Comparison of ENCODE assay signal across 16 mouse cellular contexts in genomic region chr11:61225511-61225910, GRCm38 (mm10). TPM values are rescaled to one million over a fixed set of nuclear protein-coding genes. Genes with fewer than 3 reads are reported as not detected.
DNase-seq lines count a peak whose midpoint lies in the region; ATAC-seq and TF ChIP-seq lines count a peak whose summit lies in the region.
"Had no signal": no experiment of that assay in that cellular context is flagged by ENCODE, and none has a peak within 500 bp of the region (broad histone marks: within the 10 kb centered on the region; RNA-seq: fewer than 3 reads in every experiment).

No protein-coding gene starts in this region.

- H3K4me3 ChIP-seq in heart, embryonic 10.5 days, result no peak overlapping the region
- H3K4me3 ChIP-seq in heart, embryonic 12.5 days, result no peak overlapping the region
- no peak overlapping the region for H3K4me3 ChIP-seq in stomach, postnatal 0 days (ENCODE audit: low read depth, low read length)
- H3K4me3 ChIP-seq in liver, postnatal 0 days (ENCODE audit: low read depth, low read length), result no peak overlapping the region
- H3K4me3 ChIP-seq: kidney, embryonic 15.5 days; limb, embryonic 12.5 days; liver, embryonic 13.5 days; neural tube, embryonic 13.5 days had no signal

- no peak for TF ChIP-seq EP300 in stomach, postnatal 0 days (optimal IDR thresholded peaks at IDR 0.05)
- TF ChIP-seq EP300 in liver, postnatal 0 days (IDR thresholded peaks at IDR 0.05; ENCODE audit: low read depth), result no peak

- no peak for ATAC-seq in heart, embryonic 12.5 days (ENCODE audit: insufficient number of reproducible peaks, low FRiP score)
- ATAC-seq in stomach, postnatal 0 days (ENCODE audit: low FRiP score, low TSS enrichment), result peak; percentile 38; the same call in 1 of the 2 replicates
- ATAC-seq in liver, postnatal 0 days, result no peak; the same call in 1 of the 2 replicates

- H3K27ac ChIP-seq in heart, embryonic 10.5 days, result 0 out of 2 replicates have a peak overlapping the region, but pooled peaks have one; percentile 29
- no peak overlapping the region for H3K27ac ChIP-seq in heart, embryonic 12.5 days (ENCODE audit: poor library complexity, severe bottlenecking)
- H3K27ac ChIP-seq in stomach, postnatal 0 days (replicated peaks), result peak overlapping the region; percentile 56; the same call in 1 of the 2 replicates
- H3K27ac ChIP-seq in liver, postnatal 0 days (ENCODE audit: low read depth), result no peak overlapping the region
- H3K27ac ChIP-seq: kidney, embryonic 15.5 days; limb, embryonic 12.5 days; liver, embryonic 13.5 days; neural tube, embryonic 13.5 days had no signal

- H3K36me3 ChIP-seq in heart, embryonic 10.5 days, result no peaks in the 10 kb centered on the region
- H3K36me3 ChIP-seq in heart, embryonic 12.5 days, result no peaks in the 10 kb centered on the region
- H3K36me3 ChIP-seq in stomach, postnatal 0 days (ENCODE audit: control insufficient read depth, insufficient read depth, low read length), result no peaks in the 10 kb centered on the region
- no peaks in the 10 kb centered on the region for H3K36me3 ChIP-seq in liver, postnatal 0 days (replicated peaks; ENCODE audit: insufficient read depth, low read length)
- H3K36me3 ChIP-seq: kidney, embryonic 15.5 days; limb, embryonic 12.5 days; liver, embryonic 13.5 days; neural tube, embryonic 13.5 days had no signal

- 80% methylated on average over 4 of the region's 4 CpGs for WGBS in heart, embryonic 10.5 days
- 71% methylated on average over 4 of the region's 4 CpGs for WGBS in heart, embryonic 12.5 days
- 58% methylated on average over 4 of the region's 4 CpGs for WGBS in stomach, postnatal 0 days
- 63% methylated on average over 4 of the region's 4 CpGs for WGBS in liver, postnatal 0 days (ENCODE audit: insufficient replicate concordance)

- H3K4me1 ChIP-seq in heart, embryonic 10.5 days, result peaks cover 32% of the 10 kb centered on the region
- H3K4me1 ChIP-seq in heart, embryonic 12.5 days (replicated peaks), result peaks cover 36% of the 10 kb centered on the region
- H3K4me1 ChIP-seq in stomach, postnatal 0 days (replicated peaks; ENCODE audit: control insufficient read depth, insufficient read depth), result peaks cover 4% of the 10 kb centered on the region; the same call in 1 of the 2 replicates
- peaks cover 9% of the 10 kb centered on the region; the same call in 1 of the 2 replicates for H3K4me1 ChIP-seq in liver, postnatal 0 days (ENCODE audit: insufficient read depth)
- H3K4me1 ChIP-seq: kidney, embryonic 15.5 days; limb, embryonic 12.5 days; neural tube, embryonic 13.5 days had no signal

- DNase-seq in cerebellum, adult 9-10 months, result peak; percentile 61
- no peak for DNase-seq in cerebellum, adult 11-12 months
- DNase-seq in heart, embryonic 10.5 days (ENCODE audit: low spot score), result no peak
- peak; percentile 34 for DNase-seq in lung, postnatal 36 days
- DNase-seq in lung, postnatal 4 days, result no peak
- DNase-seq in stomach, postnatal 0 days (ENCODE audit: low spot score), result peak; percentile 45
- DNase-seq in liver, postnatal 0 days, result no peak
- DNase-seq: adrenal gland, postnatal 10 days; embryo, embryonic 11 days; liver, embryonic 13.5 days had no signal

- no peak for TF ChIP-seq CTCF in stomach, postnatal 0 days (IDR thresholded peaks at IDR 0.05; ENCODE audit: low read depth)
- no peak for TF ChIP-seq CTCF in liver, postnatal 0 days (IDR thresholded peaks at IDR 0.05; ENCODE audit: low read depth)

- no peaks in the 10 kb centered on the region for H3K27me3 ChIP-seq in heart, embryonic 10.5 days (ENCODE audit: insufficient read depth, poor library complexity, severe bottlenecking)
- H3K27me3 ChIP-seq in heart, embryonic 12.5 days (replicated peaks), result no peaks in the 10 kb centered on the region; the same call in 1 of the 2 replicates
- H3K27me3 ChIP-seq in stomach, postnatal 0 days (ENCODE audit: control insufficient read depth, insufficient read depth, low read length), result no peaks in the 10 kb centered on the region
- H3K27me3 ChIP-seq in liver, postnatal 0 days (ENCODE audit: insufficient read depth, low read length), result no peaks in the 10 kb centered on the region
- H3K27me3 ChIP-seq: kidney, embryonic 15.5 days; limb, embryonic 12.5 days; liver, embryonic 13.5 days; neural tube, embryonic 13.5 days had no signal

- no peaks in the 10 kb centered on the region for H3K9me3 ChIP-seq in heart, embryonic 10.5 days
- no peaks in the 10 kb centered on the region for H3K9me3 ChIP-seq in heart, embryonic 12.5 days (replicated peaks)
- H3K9me3 ChIP-seq in stomach, postnatal 0 days (ENCODE audit: control insufficient read depth, low read length), result no peaks in the 10 kb centered on the region
- no peaks in the 10 kb centered on the region for H3K9me3 ChIP-seq in liver, postnatal 0 days (ENCODE audit: low read length)
- H3K9me3 ChIP-seq: kidney, embryonic 15.5 days; limb, embryonic 12.5 days; liver, embryonic 13.5 days; neural tube, embryonic 13.5 days had no signal

- H3K4me2 ChIP-seq in heart, embryonic 12.5 days, result no peak overlapping the region
- H3K4me2 ChIP-seq in stomach, postnatal 0 days (replicated peaks; ENCODE audit: low read depth), result no peak overlapping the region
- no peak overlapping the region for H3K4me2 ChIP-seq in liver, postnatal 0 days (ENCODE audit: low read depth, low read length)
- H3K4me2 ChIP-seq: kidney, embryonic 15.5 days; limb, embryonic 12.5 days; liver, embryonic 13.5 days; midbrain, embryonic 11.5 days; neural tube, embryonic 13.5 days had no signal

- no peak overlapping the region for H3K9ac ChIP-seq in heart, embryonic 12.5 days
- H3K9ac ChIP-seq in stomach, postnatal 0 days (ENCODE audit: low read length), result no peak overlapping the region
- H3K9ac ChIP-seq in liver, postnatal 0 days (replicated peaks), result no peak overlapping the region
- H3K9ac ChIP-seq: kidney, embryonic 15.5 days; limb, embryonic 12.5 days; liver, embryonic 13.5 days; neural tube, embryonic 13.5 days had no signal

RNA-seq across cellular contexts. Expression of gene Aldh3a1, which starts 18.2 kb away (rescaled TPM):
- polyA plus RNA-seq in heart, embryonic 10.5 days (2016; fragmentation: Nextera tagmentation; extraction: Ambion mirVana), result not detected in 2 replicates
- polyA plus RNA-seq in heart, embryonic 12.5 days (2016; fragmentation: Nextera tagmentation; extraction: Ambion mirVana), result 0.18 TPM in 1 of 2 replicates, not detected in the other
- polyA plus RNA-seq in stomach, postnatal 0 days (2015; fragmentation: Nextera tagmentation; extraction: Ambion mirVana), result 3.4 and 3.9 TPM in 2 replicates
- polyA plus RNA-seq in liver, postnatal 0 days (2015; fragmentation: Nextera tagmentation; extraction: Ambion mirVana), result 0.09 and 0.12 TPM in 2 replicates
- polyA plus RNA-seq: intestine, embryonic 14.5 days; midbrain, embryonic 11.5 days; neural tube, embryonic 13.5 days had no signal

RNA-seq across cellular contexts. Expression of gene Aldh3a2, which starts 41.8 kb away (rescaled TPM):
- polyA plus RNA-seq in heart, embryonic 10.5 days (2016; fragmentation: Nextera tagmentation; extraction: Ambion mirVana), result 26.3 and 29.1 TPM in 2 replicates
- 32.0 and 33.1 TPM in 2 replicates for polyA plus RNA-seq in heart, embryonic 12.5 days (2016; fragmentation: Nextera tagmentation; extraction: Ambion mirVana)
- 68.0 and 68.4 TPM in 2 replicates for polyA plus RNA-seq in stomach, postnatal 0 days (2015; fragmentation: Nextera tagmentation; extraction: Ambion mirVana)
- polyA plus RNA-seq in liver, postnatal 0 days (2015; fragmentation: Nextera tagmentation; extraction: Ambion mirVana), result 89.8 and 93.3 TPM in 2 replicates

RNA-seq across cellular contexts. Expression of gene Usp22, which starts 50.7 kb away (rescaled TPM):
- polyA plus RNA-seq in heart, embryonic 10.5 days (2016; fragmentation: Nextera tagmentation; extraction: Ambion mirVana), result 105 and 106 TPM in 2 replicates
- 106 and 112 TPM in 2 replicates for polyA plus RNA-seq in heart, embryonic 12.5 days (2016; fragmentation: Nextera tagmentation; extraction: Ambion mirVana)
- 31.9 and 35.6 TPM in 2 replicates for polyA plus RNA-seq in stomach, postnatal 0 days (2015; fragmentation: Nextera tagmentation; extraction: Ambion mirVana)
- 8.7 and 10.0 TPM in 2 replicates for polyA plus RNA-seq in liver, postnatal 0 days (2015; fragmentation: Nextera tagmentation; extraction: Ambion mirVana)

Comparison
In these comparisons a context has a peak if more than half of its experiments do, and no peak if none do; other contexts are left out.
1. DNase-seq: peak in cerebellum, adult 9-10 months (single experiment), lung, postnatal 36 days (single experiment) and stomach, postnatal 0 days (single experiment); none in cerebellum, adult 11-12 months (single experiment), heart, embryonic 10.5 days (single experiment), lung, postnatal 4 days (0 of 2) and liver, postnatal 0 days (single experiment).
2. H3K27ac ChIP-seq: peak in heart, embryonic 10.5 days (single experiment) and stomach, postnatal 0 days (single experiment); none in heart, embryonic 12.5 days (single experiment) and liver, postnatal 0 days (single experiment).